Mouse (Mus musculus) adipose tissue, adult 10 weeks (tissue): ENCODE results near the gene Nup210. TPM values are rescaled to one million over a fixed set of nuclear protein-coding genes. Genes with fewer than 3 reads are reported as not detected.

ENCODE experiments used
- polyA plus RNA-seq: library from polyadenylated mRNA; stranded (reverse); fragments of 350-450 nt; fragmentation: Illumina TruSeq; extraction: RNeasy Lipid Tissue Mini Kit (QIAGEN cat#74804); gene quantifications from one replicate; pipeline ENCODE4 v1.2.3, GENCODE M21; 2014; ENCODE audit warnings: low read depth, low replicate concordance

The Nup210 gene
- polyA plus RNA-seq: 40.6 TPM

GRCm38 (mm10) chr6:91116244-91117145 is at the start of gene Nup210:
Nup210 (minus strand) TSS chr6:91116829.

GRCm38 (mm10) chr6:91156554-91157236 is 40.1 kb upstream of the Nup210 start, which contains the start of gene Hdac11:
Hdac11 (plus strand) TSS chr6:91156665.

GRCm38 (mm10) chr6:90988648-90989317 is 127.8 kb downstream of the Nup210 start, which contains the start of gene Iqsec1:
Iqsec1 (minus strand) TSS chr6:90988685.

Other genes starting within 250 kb of the Nup210 start
- gene Iqsec1, start 128.1 kb downstream of the Nup210 start, polyA plus RNA-seq: 61.8 TPM
- gene Hdac11, start 39.8 kb upstream of the Nup210 start, polyA plus RNA-seq: 71.6 TPM
- gene Fbln2, start 95.6 kb upstream of the Nup210 start, polyA plus RNA-seq: 59.5 TPM